Mouse (Mus musculus) right cerebral cortex, postnatal 4 days (tissue): ENCODE measurements at regions not wholly inside any gene's neighbourhood (a gene's known extent, or its start where the extent isn't known, plus 50 kb on each side); places are given as distances from the start of the nearest gene placed in this dataset.
"Not testable (repeated sequence)": the region's sequence is repeated elsewhere in the genome, so short reads cannot be mapped to it uniquely, and the experiment has no call there.

Experiments used
- DNase-seq: peaks from one replicate; pipeline ENCODE4 v3.0.0-alpha.2; 2022

GRCm38 (mm10) chrX:65778656-65779370 lies 525.2 kb downstream of the 4930447F04Rik start:
- DNase-seq = not testable (repeated sequence)

DNA sequence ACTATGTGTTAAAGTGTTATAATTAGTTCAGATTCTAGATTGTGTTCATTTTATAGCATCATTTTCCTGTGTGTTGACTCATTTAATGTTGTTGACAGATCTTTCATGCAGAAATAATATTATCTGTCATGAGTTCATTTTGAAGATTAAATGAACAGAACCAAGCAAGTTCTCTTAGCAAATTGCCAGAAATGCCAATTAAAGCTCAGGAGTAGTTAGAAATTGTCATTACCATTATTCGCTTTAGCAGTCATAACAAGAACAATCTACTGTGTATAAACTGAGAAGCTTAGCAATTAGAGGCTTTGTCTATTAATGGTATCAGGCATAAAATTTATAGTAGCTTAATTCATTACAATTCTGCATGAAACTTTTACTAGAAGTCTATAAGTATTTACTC lies 534.2 kb downstream of the 4930447F04Rik start:
- DNase-seq = no peak

DNA sequence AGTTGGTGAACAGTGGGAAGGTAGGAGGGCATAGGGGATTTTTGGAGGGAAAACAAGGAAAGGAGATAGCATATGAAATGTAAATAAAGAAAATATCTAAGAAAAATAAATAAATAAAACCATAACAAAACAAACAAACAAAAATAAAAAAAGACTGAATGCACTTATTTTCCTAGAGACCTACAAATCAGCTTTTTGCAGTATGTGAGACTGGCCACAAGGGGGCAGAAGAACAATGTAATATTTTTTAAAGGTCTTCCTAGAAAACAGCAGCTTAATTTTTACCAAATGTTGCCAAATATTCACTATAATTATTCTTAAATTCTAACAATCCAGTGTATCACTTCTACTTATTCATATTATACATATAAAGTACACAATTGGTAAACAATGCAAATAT lies 569.4 kb downstream of the 4930447F04Rik start:
- peak; percentile 28 for DNase-seq

GRCm38 (mm10) chrX:65715562-65715961 lies 588.5 kb downstream of the 4930447F04Rik start:
- DNase-seq = no peak
